Mouse (Mus musculus) liver, adult 2 months (tissue): Measurements from ENCODE around the gene Pla2g2e. TPM values are rescaled to one million over a fixed set of nuclear protein-coding genes. Genes with fewer than 3 reads are reported as not detected.
A peak's percentile ranks its signal among the peaks of the same experiment; 100 is the strongest.

ENCODE experiments used
- DNase-seq: peaks from one replicate; pipeline ENCODE4 v3.0.0-alpha.2; 2011; ENCODE audit warnings: low read depth, low spot score; ENCODE audit errors: extremely low read depth
- H3K27ac ChIP-seq: fragments of 200-500 bp; replicated peaks from 2 replicates; pipeline ENCODE4 v1.5.1; 2012; ENCODE audit warnings: low read depth, mild to moderate bottlenecking, control low read depth, inconsistent platforms, low read length; ENCODE audit not compliant: insufficient read depth
- H3K27me3 ChIP-seq: fragments of 200-500 bp; 2 replicates; pipeline ENCODE4 v1.6.1; 2012; ENCODE audit warnings: mild to moderate bottlenecking, moderate library complexity, low read length, inconsistent platforms; ENCODE audit not compliant: control insufficient read depth, insufficient read depth
- H3K36me3 ChIP-seq: fragments of 200-500 bp; 2 replicates; pipeline ENCODE4 v1.6.1; 2012; ENCODE audit warnings: low read length, inconsistent platforms; ENCODE audit not compliant: control insufficient read depth, insufficient read depth
- H3K4me1 ChIP-seq: fragments of 200-500 bp; 2 replicates; pipeline ENCODE4 v1.6.1; 2011; ENCODE audit warnings: low read length; ENCODE audit not compliant: control insufficient read depth, insufficient read depth
- H3K4me3 ChIP-seq: fragments of 200-500 bp; 2 replicates; pipeline ENCODE4 v1.5.1; 2011; ENCODE audit warnings: low read depth, mild to moderate bottlenecking, control low read depth, low read length, moderate library complexity; ENCODE audit not compliant: insufficient read depth
- H3K79me2 ChIP-seq: fragments of 200-500 bp; 2 replicates; pipeline ENCODE4 v1.6.1; 2012; ENCODE audit warnings: inconsistent platforms, mild to moderate bottlenecking, low read length, moderate library complexity; ENCODE audit not compliant: control insufficient read depth, insufficient read depth
- H3K9ac ChIP-seq: fragments of 200-500 bp; 2 replicates; pipeline ENCODE4 v1.6.1; 2012; ENCODE audit warnings: low read depth, mild to moderate bottlenecking, control low read depth, inconsistent platforms, low read length
- CTCF ChIP-seq: fragments of 200-500 bp; IDR thresholded peaks from 2 replicates; pipeline ENCODE4 v1.5.1; 2011; ENCODE audit warnings: low read depth, low read length, control low read depth
- POLR2A ChIP-seq: fragments of 200-500 bp; IDR thresholded peaks from 2 replicates; pipeline ENCODE4 v1.6.1; 2011; ENCODE audit warnings: low read length, control low read depth; ENCODE audit not compliant: insufficient read depth; ENCODE audit errors: extremely low read depth
- WGBS: fragments of 180-500 bp; shearing (Covaris S2); methylation state at CpG from one replicate; pipeline ENCODE4 v1.1.7; 2018; 5-methylcytosine and 5-hydroxymethylcytosine counted together
- polyA plus RNA-seq: library from polyadenylated mRNA; depleted of rRNA; stranded (reverse); fragments of >200 nt; gene quantifications from 2 replicates; pipeline ENCODE4 v1.2.3, GENCODE M21; 2012; rRNA removed
- total RNA-seq: library from RNA; depleted of rRNA; stranded (reverse); fragments of >200 nt; gene quantifications from 2 replicates; pipeline ENCODE4 v1.2.3, GENCODE M21; 2014; rRNA removed

The Pla2g2e gene
- not detected in 2 replicates for total RNA-seq
- not detected in 2 replicates for polyA plus RNA-seq

DNA sequence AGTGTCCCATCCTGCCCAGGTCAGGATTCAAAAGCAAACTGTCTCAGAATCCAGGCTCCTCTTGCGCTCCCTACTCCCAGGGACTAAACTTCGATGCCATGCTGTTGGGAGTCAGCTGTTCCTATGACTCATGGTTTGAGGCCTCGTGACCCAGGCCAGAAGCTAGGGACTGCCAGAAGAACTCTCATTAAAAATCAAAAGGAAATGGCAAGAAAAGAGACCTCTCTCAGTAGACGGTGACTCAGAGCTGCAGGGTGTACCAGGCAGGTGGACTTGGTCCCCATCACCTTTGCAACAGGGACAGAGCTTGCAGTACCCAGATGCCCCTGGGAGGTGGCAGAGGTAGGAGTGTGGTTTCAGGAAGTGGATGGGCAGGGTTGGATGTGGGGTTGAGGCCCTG, at the start of gene Pla2g2e:
Pla2g2e (plus strand) TSS at position 212 of the 400 bp plus-strand sequence.
- no peak for DNase-seq
- Histone ChIP-seq H3K4me3 (no peak within 1 kb of the TSS), H3K36me3 (no peaks in the 10 kb centered on the region), H3K27ac (no peak within 1 kb of the TSS), H3K4me1 (no peaks in the 10 kb centered on the region), H3K9ac (no peak within 1 kb of the TSS), H3K79me2 (no peaks in the 10 kb centered on the region), H3K27me3 (no peaks in the 10 kb centered on the region)
- WGBS: 77% methylated on average over 4 of the region's 4 CpGs
- TF ChIP-seq POLR2A (no peak), CTCF (no peak)

DNA sequence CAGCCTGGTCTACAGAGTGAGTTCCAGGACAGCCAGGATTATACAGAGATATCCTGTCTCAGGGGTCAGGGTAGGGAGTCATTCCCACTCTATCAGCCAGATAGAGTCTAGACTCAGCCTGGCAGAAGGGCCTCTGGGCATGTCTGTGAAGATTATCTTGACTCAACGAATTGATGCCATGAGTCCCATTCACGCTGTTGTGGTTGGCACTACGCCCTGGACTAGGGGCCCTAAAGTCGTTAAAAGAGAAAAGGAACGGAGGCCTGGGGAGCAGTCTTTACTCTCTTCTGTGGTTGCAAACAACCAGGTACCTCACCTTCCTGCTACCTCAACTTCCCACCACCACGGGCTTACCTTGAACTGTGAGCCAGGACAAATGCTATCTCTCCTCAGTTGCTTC, 37.9 kb upstream of the Pla2g2e start:
- no peak overlapping the region for H3K27ac ChIP-seq
- no peak for DNase-seq
- no peak overlapping the region for H3K4me3 ChIP-seq
- TF ChIP-seq POLR2A: no peak
- TF ChIP-seq CTCF: no peak
- H3K9ac ChIP-seq: no peak overlapping the region
- WGBS: 88% methylated on average over 6 of the region's 6 CpGs
- no peaks in the 10 kb centered on the region for H3K79me2 ChIP-seq
- no peaks in the 10 kb centered on the region for H3K36me3 ChIP-seq
- H3K4me1 ChIP-seq: no peaks in the 10 kb centered on the region
- H3K27me3 ChIP-seq: no peaks in the 10 kb centered on the region

DNA sequence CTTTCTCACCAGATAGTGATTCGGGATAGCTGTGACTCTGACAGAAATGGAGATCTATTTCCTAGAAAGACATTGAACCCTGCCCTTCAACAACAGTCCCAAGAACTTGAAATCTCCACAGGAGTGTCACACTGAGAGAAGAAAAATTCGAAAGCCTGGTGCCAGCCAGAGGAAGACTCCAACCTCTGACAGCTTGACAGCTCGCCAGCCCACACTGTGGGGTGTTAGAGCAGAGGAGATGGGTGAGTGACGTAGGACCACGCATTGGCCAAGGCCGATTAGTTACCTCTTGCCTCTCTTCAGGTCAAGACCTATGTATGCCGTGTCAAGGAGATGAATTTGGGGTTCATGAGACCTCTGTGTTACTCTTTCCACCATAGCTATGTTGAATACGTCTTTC, 37.0 kb upstream of the Pla2g2e start:
- Histone ChIP-seq H3K27ac (no peak overlapping the region), H3K4me3 (no peak overlapping the region), H3K79me2 (no peaks in the 10 kb centered on the region), H3K4me1 (no peaks in the 10 kb centered on the region), H3K36me3 (no peaks in the 10 kb centered on the region), H3K9ac (no peak overlapping the region), H3K27me3 (no peaks in the 10 kb centered on the region)
- TF ChIP-seq POLR2A (no peak), CTCF (no peak)
- 81% methylated on average over 8 of the region's 8 CpGs for WGBS
- DNase-seq: no peak

DNA sequence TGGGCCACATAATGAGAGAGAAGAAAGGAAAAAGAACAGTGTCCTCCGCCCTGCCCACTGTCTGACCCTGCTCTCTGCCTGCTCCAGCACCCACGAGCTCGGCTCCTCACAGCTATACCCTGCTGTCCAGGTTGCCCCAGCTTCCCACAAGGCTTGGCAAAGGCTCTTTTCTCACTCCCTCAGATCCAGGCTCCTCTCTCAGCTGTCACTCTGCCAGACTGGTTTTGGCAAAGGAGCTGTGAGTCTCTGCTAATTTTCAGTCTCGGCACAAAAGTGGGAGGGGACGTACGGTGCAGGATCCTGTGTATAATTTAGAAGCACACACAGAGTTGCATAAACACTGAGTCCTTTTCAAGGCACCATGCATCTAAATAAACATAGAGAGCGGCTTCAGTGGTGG, 36.4 kb upstream of the Pla2g2e start:
- H3K9ac ChIP-seq: no peak overlapping the region
- no peaks in the 10 kb centered on the region for H3K36me3 ChIP-seq
- no peak overlapping the region for H3K27ac ChIP-seq
- DNase-seq: no peak
- H3K4me3 ChIP-seq: no peak overlapping the region
- 91% methylated on average over 7 of the region's 7 CpGs for WGBS
- no peaks in the 10 kb centered on the region for H3K4me1 ChIP-seq
- no peaks in the 10 kb centered on the region for H3K27me3 ChIP-seq
- no peaks in the 10 kb centered on the region for H3K79me2 ChIP-seq
- TF ChIP-seq POLR2A: no peak
- TF ChIP-seq CTCF: no peak

DNA sequence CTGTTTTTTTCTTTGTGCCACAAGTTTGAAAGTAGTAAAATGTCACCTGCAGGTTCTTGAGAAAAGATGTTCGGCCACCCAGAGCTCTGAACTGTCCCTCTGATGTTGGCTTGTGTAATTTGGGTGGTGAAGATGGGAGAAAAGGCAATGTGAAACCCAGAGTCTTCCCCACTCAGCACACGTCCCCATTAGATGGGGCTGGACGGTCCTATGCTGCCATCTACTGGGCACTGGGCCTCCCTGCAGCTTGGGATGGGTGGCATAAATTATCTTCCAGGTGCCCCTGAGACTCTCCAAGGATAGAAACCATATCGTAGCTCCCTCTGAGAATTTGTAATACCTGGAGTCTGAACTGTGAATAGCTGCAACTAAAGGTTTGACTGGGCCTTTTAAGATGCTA, 26.3 kb upstream of the Pla2g2e start:
- no peaks in the 10 kb centered on the region for H3K27me3 ChIP-seq
- no peak overlapping the region for H3K27ac ChIP-seq
- H3K79me2 ChIP-seq: no peaks in the 10 kb centered on the region
- H3K36me3 ChIP-seq: no peaks in the 10 kb centered on the region
- DNase-seq: peak; percentile 6
- 3% methylated on average over 4 of the region's 4 CpGs for WGBS
- no peak overlapping the region for H3K9ac ChIP-seq
- no peaks in the 10 kb centered on the region for H3K4me1 ChIP-seq
- H3K4me3 ChIP-seq: no peak overlapping the region
- TF ChIP-seq CTCF (peak; percentile 99), POLR2A (no peak)

DNA sequence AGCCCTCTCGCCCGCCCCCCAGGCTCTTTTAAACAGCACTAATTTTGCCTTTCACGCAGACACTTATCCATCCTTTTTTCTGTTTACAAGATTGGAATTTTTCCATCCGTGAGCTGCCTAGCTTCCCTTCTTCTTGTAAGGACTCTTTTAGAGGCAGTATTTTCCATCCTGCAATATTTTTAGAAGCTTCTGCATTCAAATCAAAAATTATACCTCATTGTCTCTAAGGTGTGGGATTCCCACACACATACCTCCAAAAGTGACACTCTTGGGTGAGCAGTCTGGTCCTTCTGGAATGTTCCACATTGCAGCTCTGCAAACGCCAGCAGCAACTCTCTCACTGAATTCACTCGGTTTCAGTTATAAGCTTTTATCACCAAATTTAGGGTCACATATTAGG, 24.8 kb upstream of the Pla2g2e start:
- no peak for DNase-seq
- Histone ChIP-seq H3K4me1 (no peaks in the 10 kb centered on the region), H3K27me3 (no peaks in the 10 kb centered on the region), H3K9ac (no peak overlapping the region), H3K36me3 (no peaks in the 10 kb centered on the region), H3K79me2 (no peaks in the 10 kb centered on the region), H3K27ac (no peak overlapping the region), H3K4me3 (no peak overlapping the region)
- WGBS: 64% methylated on average over 6 of the region's 6 CpGs
- no peak for TF ChIP-seq CTCF
- no peak for TF ChIP-seq POLR2A
